Mouse (Mus musculus): Measurements from ENCODE around the gene Mpst.

DNA sequence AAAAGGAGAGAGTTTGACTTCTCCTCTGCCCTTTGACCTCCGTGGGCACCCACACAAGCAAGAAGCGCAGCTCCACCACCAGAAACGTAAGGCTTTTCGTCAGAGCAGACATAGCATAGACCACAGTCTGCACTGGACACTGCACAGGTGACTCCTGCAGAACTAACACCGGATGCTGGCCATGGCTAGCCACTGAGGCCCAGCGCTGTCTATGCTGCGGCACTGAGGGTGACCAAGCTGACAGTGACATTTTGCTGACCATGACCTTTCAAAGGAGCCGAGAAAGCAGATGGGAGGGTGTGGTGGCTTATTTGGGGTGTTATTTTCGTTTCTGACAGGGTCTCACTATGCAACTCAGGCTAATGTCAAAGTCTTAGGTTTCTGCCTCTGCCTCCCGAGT is 51.0 kb downstream of the Mpst start:
- no peak for TF ChIP-seq CTCF (IDR thresholded peaks at IDR 0.05; ENCODE audit: borderline replicate concordance, extremely low read depth, insufficient read depth, insufficient read length)
- no peak for TF ChIP-seq POLR2A (IDR thresholded peaks at IDR 0.05; ENCODE audit: borderline replicate concordance, extremely low read depth, insufficient read depth, insufficient read length, poor library complexity, severe bottlenecking)

Measured in brain, embryonic 14.5 days (tissue).